Mouse (Mus musculus) forebrain, embryonic 10.5 days (tissue): ENCODE measurements around the gene Gmip. TPM values are rescaled to one million over a fixed set of nuclear protein-coding genes. Genes with fewer than 3 reads are reported as not detected.

Experiments used
- DNase-seq: peaks from one replicate; pipeline ENCODE4 v3.0.0-alpha.2; 2017; ENCODE audit warnings: low spot score; ENCODE audit errors: extremely low spot score
- H3K27ac ChIP-seq: fragments of 300-500 bp; sonication (generic); 2 replicates; pipeline ENCODE4 v1.5.1; 2016; ENCODE audit warnings: mild to moderate bottlenecking
- H3K27me3 ChIP-seq: fragments of 300-500 bp; sonication (generic); 2 replicates; pipeline ENCODE4 v1.6.1; 2016; ENCODE audit warnings: mild to moderate bottlenecking; ENCODE audit not compliant: poor library complexity, severe bottlenecking
- H3K36me3 ChIP-seq: fragments of 300-500 bp; sonication (generic); replicated peaks from 2 replicates; pipeline ENCODE4 v1.6.1; 2016; ENCODE audit warnings: mild to moderate bottlenecking, moderate library complexity
- H3K4me1 ChIP-seq: fragments of 300-500 bp; sonication (generic); 2 replicates; pipeline ENCODE4 v1.6.1; 2016
- H3K4me3 ChIP-seq: fragments of 300-500 bp; sonication (generic); 2 replicates; pipeline ENCODE4 v1.5.1; 2016; ENCODE audit warnings: mild to moderate bottlenecking, moderate library complexity
- H3K9me3 ChIP-seq: fragments of 300-500 bp; sonication (generic); 2 replicates; pipeline ENCODE4 v1.6.1; 2016; ENCODE audit warnings: mild to moderate bottlenecking, moderate library complexity
- WGBS: fragments of 180-500 bp; shearing (Covaris S2); methylation state at CpG from one replicate; pipeline ENCODE4 v1.1.7; 2016; 5-methylcytosine and 5-hydroxymethylcytosine counted together
- polyA plus RNA-seq: library from polyadenylated mRNA; unstranded; fragments of >200 nt; fragmentation: Nextera tagmentation; extraction: Ambion mirVana; gene quantifications from 2 replicates; pipeline ENCODE4 v1.2.1, GENCODE M21; 2016

Gene Gmip
- polyA plus RNA-seq, 1 experiment from 2014 or later = 6.5 TPM

- no peak for DNase-seq
- Histone ChIP-seq H3K4me3 (no peak overlapping the region), H3K4me1 (peaks cover 28% of the 10 kb centered on the region), H3K27me3 (no peaks in the 10 kb centered on the region), H3K36me3 (peaks cover 60% of the 10 kb centered on the region), H3K9me3 (no peaks in the 10 kb centered on the region), H3K27ac (no peak overlapping the region)
- 93% methylated on average over 4 of the region's 4 CpGs for WGBS
Observed at GRCm38 (mm10) chr8:69793666-69794065, 14.8 kb upstream of the Gmip start.

- Histone ChIP-seq H3K4me1 (peaks cover 28% of the 10 kb centered on the region), H3K36me3 (peaks cover 65% of the 10 kb centered on the region), H3K27ac (no peak overlapping the region), H3K4me3 (no peak overlapping the region), H3K27me3 (no peaks in the 10 kb centered on the region), H3K9me3 (no peaks in the 10 kb centered on the region)
- no peak for DNase-seq
- WGBS = 95% methylated on average over 3 of the region's 3 CpGs
Observed at GRCm38 (mm10) chr8:69794096-69794495, 14.4 kb upstream of the Gmip start.

- H3K36me3 ChIP-seq = peaks cover 73% of the 10 kb centered on the region
- H3K4me1 ChIP-seq = peaks cover 25% of the 10 kb centered on the region
- H3K27me3 ChIP-seq = no peaks in the 10 kb centered on the region
- H3K9me3 ChIP-seq = no peaks in the 10 kb centered on the region
- H3K4me3 ChIP-seq = no peak overlapping the region
- 94% methylated on average over 6 of the region's 6 CpGs for WGBS
- H3K27ac ChIP-seq = no peak overlapping the region
- no peak for DNase-seq
Observed at GRCm38 (mm10) chr8:69794901-69795300, 13.6 kb upstream of the Gmip start.

- no peaks in the 10 kb centered on the region for H3K9me3 ChIP-seq
- H3K27ac ChIP-seq = no peak overlapping the region
- H3K4me3 ChIP-seq = no peak overlapping the region
- H3K4me1 ChIP-seq = peaks cover 18% of the 10 kb centered on the region
- DNase-seq = no peak
- 94% methylated on average over 16 of the region's 16 CpGs for WGBS
- H3K36me3 ChIP-seq = peaks cover 92% of the 10 kb centered on the region
- no peaks in the 10 kb centered on the region for H3K27me3 ChIP-seq
Observed at GRCm38 (mm10) chr8:69796721-69797345, 11.6 kb upstream of the Gmip start.

GRCm38 (mm10) chr8:69797661-69798060, 10.8 kb upstream of the Gmip start:
- 92% methylated on average over 10 of the region's 10 CpGs for WGBS
- H3K9me3 ChIP-seq = no peaks in the 10 kb centered on the region
- H3K4me1 ChIP-seq = peaks cover 10% of the 10 kb centered on the region
- no peak for DNase-seq
- H3K27me3 ChIP-seq = no peaks in the 10 kb centered on the region
- H3K27ac ChIP-seq = no peak overlapping the region
- H3K36me3 ChIP-seq = peaks cover 100% of the 10 kb centered on the region
- no peak overlapping the region for H3K4me3 ChIP-seq

GRCm38 (mm10) chr8:69799261-69799660, 9.2 kb upstream of the Gmip start:
- Histone ChIP-seq H3K4me3 (no peak overlapping the region), H3K9me3 (no peaks in the 10 kb centered on the region), H3K36me3 (peaks cover 100% of the 10 kb centered on the region), H3K27me3 (no peaks in the 10 kb centered on the region), H3K4me1 (no peaks in the 10 kb centered on the region), H3K27ac (no peak overlapping the region)
- no peak for DNase-seq
- WGBS = 93% methylated on average over 8 of the region's 8 CpGs

GRCm38 (mm10) chr8:69799946-69800345, 8.5 kb upstream of the Gmip start:
- Histone ChIP-seq H3K36me3 (peaks cover 99% of the 10 kb centered on the region), H3K4me3 (no peak overlapping the region), H3K27me3 (no peaks in the 10 kb centered on the region), H3K9me3 (no peaks in the 10 kb centered on the region), H3K4me1 (no peaks in the 10 kb centered on the region), H3K27ac (no peak overlapping the region)
- WGBS = 91% methylated on average over 5 of the region's 5 CpGs
- no peak for DNase-seq

GRCm38 (mm10) chr8:69801796-69802195, 6.7 kb upstream of the Gmip start:
- H3K27me3 ChIP-seq = no peaks in the 10 kb centered on the region
- no peaks in the 10 kb centered on the region for H3K4me1 ChIP-seq
- H3K4me3 ChIP-seq = no peak overlapping the region
- no peaks in the 10 kb centered on the region for H3K9me3 ChIP-seq
- no peak overlapping the region for H3K27ac ChIP-seq
- 97% methylated on average over 4 of the region's 4 CpGs for WGBS
- peaks cover 99% of the 10 kb centered on the region for H3K36me3 ChIP-seq
- DNase-seq = no peak

GRCm38 (mm10) chr8:69802216-69802615, 6.3 kb upstream of the Gmip start:
- H3K4me3 ChIP-seq = no peak overlapping the region
- H3K9me3 ChIP-seq = no peaks in the 10 kb centered on the region
- no peak overlapping the region for H3K27ac ChIP-seq
- no peaks in the 10 kb centered on the region for H3K4me1 ChIP-seq
- peaks cover 99% of the 10 kb centered on the region for H3K36me3 ChIP-seq
- H3K27me3 ChIP-seq = no peaks in the 10 kb centered on the region
- no peak for DNase-seq

GRCm38 (mm10) chr8:69803366-69803765, 5.1 kb upstream of the Gmip start:
- Histone ChIP-seq H3K36me3 (peaks cover 99% of the 10 kb centered on the region), H3K4me1 (peaks cover 4% of the 10 kb centered on the region), H3K4me3 (no peak overlapping the region), H3K9me3 (no peaks in the 10 kb centered on the region), H3K27ac (no peak overlapping the region), H3K27me3 (no peaks in the 10 kb centered on the region)
- no peak for DNase-seq
- 95% methylated on average over 7 of the region's 7 CpGs for WGBS

GRCm38 (mm10) chr8:69804537-69804936, 3.9 kb upstream of the Gmip start:
- Histone ChIP-seq H3K27ac (no peak overlapping the region), H3K4me1 (peaks cover 15% of the 10 kb centered on the region), H3K27me3 (no peaks in the 10 kb centered on the region), H3K36me3 (peaks cover 90% of the 10 kb centered on the region), H3K9me3 (no peaks in the 10 kb centered on the region), H3K4me3 (no peak overlapping the region)
- WGBS = 92% methylated on average over 6 of the region's 6 CpGs
- DNase-seq = no peak

- Histone ChIP-seq H3K9me3 (no peaks in the 10 kb centered on the region), H3K4me3 (no peak overlapping the region), H3K4me1 (peaks cover 18% of the 10 kb centered on the region), H3K27me3 (no peaks in the 10 kb centered on the region), H3K36me3 (peaks cover 84% of the 10 kb centered on the region), H3K27ac (no peak overlapping the region)
- DNase-seq = no peak
- WGBS = 97% methylated on average over 10 of the region's 10 CpGs
Observed at GRCm38 (mm10) chr8:69805086-69805485, 3.4 kb upstream of the Gmip start.

GRCm38 (mm10) chr8:69805491-69805890, 3.0 kb upstream of the Gmip start:
- no peaks in the 10 kb centered on the region for H3K9me3 ChIP-seq
- no peak overlapping the region for H3K4me3 ChIP-seq
- H3K27me3 ChIP-seq = no peaks in the 10 kb centered on the region
- WGBS = 96% methylated on average over 9 of the region's 9 CpGs
- H3K27ac ChIP-seq = no peak overlapping the region
- peaks cover 18% of the 10 kb centered on the region for H3K4me1 ChIP-seq
- no peak for DNase-seq
- peaks cover 84% of the 10 kb centered on the region for H3K36me3 ChIP-seq

GRCm38 (mm10) chr8:69807236-69807635, 1.2 kb upstream of the Gmip start:
- H3K36me3 ChIP-seq = peaks cover 83% of the 10 kb centered on the region
- H3K4me3 ChIP-seq = no peak overlapping the region
- H3K9me3 ChIP-seq = no peaks in the 10 kb centered on the region
- DNase-seq = no peak
- H3K27me3 ChIP-seq = no peaks in the 10 kb centered on the region
- no peak overlapping the region for H3K27ac ChIP-seq
- peaks cover 18% of the 10 kb centered on the region for H3K4me1 ChIP-seq
- WGBS = 94% methylated on average over 5 of the region's 5 CpGs
